Mouse (Mus musculus) lung, embryonic 14.5 days (tissue): Measurements from ENCODE around the gene Gm49661. TPM values are rescaled to one million over a fixed set of nuclear protein-coding genes. Genes with fewer than 3 reads are reported as not detected.

Experiments used
- ATAC-seq: fragments of 200-750 bp; cut with Nextera tagmentation; 2 replicates; pipeline ENCODE4 v1.8.0; 2017; ENCODE audit warnings: mild to moderate bottlenecking, moderate TSS enrichment, moderate library complexity; ENCODE audit not compliant: insufficient read depth
- DNase-seq: peaks from one replicate; pipeline ENCODE4 v3.0.0-alpha.2; 2015
- H3K27ac ChIP-seq: fragments of 300-500 bp; sonication (generic); 2 replicates; pipeline ENCODE4 v1.5.1; 2014; ENCODE audit warnings: low read depth, mild to moderate bottlenecking, moderate library complexity
- H3K27me3 ChIP-seq: fragments of 300-500 bp; sonication (generic); 2 replicates; pipeline ENCODE4 v1.6.1; 2014; ENCODE audit warnings: low read length, control low read depth; ENCODE audit not compliant: insufficient read depth
- H3K36me3 ChIP-seq: fragments of 300-500 bp; sonication (generic); 2 replicates; pipeline ENCODE4 v1.6.1; 2014; ENCODE audit warnings: control low read depth; ENCODE audit not compliant: insufficient read depth
- H3K4me1 ChIP-seq: fragments of 300-500 bp; sonication (generic); 2 replicates; pipeline ENCODE4 v1.6.1; 2014; ENCODE audit warnings: antibody characterized with exemption, control low read depth; ENCODE audit not compliant: insufficient read depth
- H3K4me2 ChIP-seq: fragments of 300-500 bp; sonication (generic); 2 replicates; pipeline ENCODE4 v1.6.1; 2014; ENCODE audit warnings: mild to moderate bottlenecking
- H3K4me3 ChIP-seq: fragments of 300-500 bp; sonication (generic); 2 replicates; pipeline ENCODE4 v1.5.1; 2014; ENCODE audit warnings: low read depth, low read length
- H3K9ac ChIP-seq: fragments of 300-500 bp; sonication (generic); 2 replicates; pipeline ENCODE4 v1.6.1; 2014
- H3K9me3 ChIP-seq: fragments of 300-500 bp; sonication (generic); 2 replicates; pipeline ENCODE4 v1.6.1; 2016; ENCODE audit warnings: low read depth, low read length, control low read depth
- CTCF ChIP-seq: IDR thresholded peaks from 2 replicates; pipeline ENCODE4 v1.5.1; 2016; ENCODE audit warnings: antibody characterized with exemption, low read depth
- WGBS: fragments of 180-500 bp; shearing (Covaris S2); extraction: QIAGEN DNeasy Blood & Tissue Kit; methylation state at CpG from one replicate; pipeline ENCODE4 v1.1.7; 2014; 5-methylcytosine and 5-hydroxymethylcytosine counted together
- polyA plus RNA-seq: library from polyadenylated mRNA; unstranded; fragments of >200 nt; fragmentation: Nextera tagmentation; extraction: Ambion mirVana; gene quantifications from 2 replicates; pipeline ENCODE4 v1.2.1, GENCODE M21; 2014

The Gm49661 gene
- polyA plus RNA-seq, 1 experiment from 2014 or later: not detected

GRCm38 (mm10) chr8:84936962-84937546 lies 32.2 kb downstream of the Gm49661 start, which contains the start of gene Mast1:
Gene Mast1, minus strand, starts transcription at chr8:84937359.
- H3K4me2 ChIP-seq: peak within 1 kb of the TSS; percentile 71
- under 1% methylated on average over 50 of the region's 50 CpGs for WGBS
- peak within 1 kb of the TSS; percentile 38; the same call in 1 of the 2 replicates for H3K9ac ChIP-seq
- no peak within 1 kb of the TSS for H3K27ac ChIP-seq
- DNase-seq (peak; percentile 58), ATAC-seq (peak; percentile 49; the same call in 1 of the 2 replicates)
- H3K27me3 ChIP-seq: peaks cover 52% of the 10 kb centered on the region
- H3K4me1 ChIP-seq: no peaks in the 10 kb centered on the region
- peak within 1 kb of the TSS; percentile 37 for H3K4me3 ChIP-seq
- H3K9me3 ChIP-seq: no peaks in the 10 kb centered on the region
- H3K36me3 ChIP-seq: no peaks in the 10 kb centered on the region
- 0 out of 2 replicates have a peak, but pooled peaks have one; percentile 18 for TF ChIP-seq CTCF

- ATAC-seq (no peak), DNase-seq (no peak)
- H3K4me3 ChIP-seq: peak overlapping the region; percentile 37
- H3K27me3 ChIP-seq: peaks cover 52% of the 10 kb centered on the region
- no peak overlapping the region for H3K9ac ChIP-seq
- H3K36me3 ChIP-seq: no peaks in the 10 kb centered on the region
- H3K4me2 ChIP-seq: peak overlapping the region; percentile 71
- no peak overlapping the region for H3K27ac ChIP-seq
- H3K4me1 ChIP-seq: no peaks in the 10 kb centered on the region
- 24% methylated on average over 23 of the region's 23 CpGs for WGBS
- TF ChIP-seq CTCF: no peak
- no peaks in the 10 kb centered on the region for H3K9me3 ChIP-seq
Measured at GRCm38 (mm10) chr8:84936041-84936961, 32.9 kb downstream of the Gm49661 start.

GRCm38 (mm10) chr8:84935489-84935888 lies 33.7 kb downstream of the Gm49661 start:
- no peak for TF ChIP-seq CTCF
- 6% methylated on average over 14 of the region's 14 CpGs for WGBS
- H3K4me3 ChIP-seq: no peak overlapping the region
- H3K36me3 ChIP-seq: no peaks in the 10 kb centered on the region
- peaks cover 56% of the 10 kb centered on the region for H3K27me3 ChIP-seq
- H3K9ac ChIP-seq: no peak overlapping the region
- no peaks in the 10 kb centered on the region for H3K4me1 ChIP-seq
- DNase-seq (no peak), ATAC-seq (no peak)
- H3K4me2 ChIP-seq: no peak overlapping the region
- no peaks in the 10 kb centered on the region for H3K9me3 ChIP-seq
- no peak overlapping the region for H3K27ac ChIP-seq

- Histone ChIP-seq H3K4me1 (no peaks in the 10 kb centered on the region), H3K9ac (no peak overlapping the region), H3K4me2 (no peak overlapping the region), H3K4me3 (no peak overlapping the region), H3K27ac (no peak overlapping the region), H3K36me3 (no peaks in the 10 kb centered on the region), H3K9me3 (no peaks in the 10 kb centered on the region), H3K27me3 (peaks cover 62% of the 10 kb centered on the region)
- DNase-seq: peak; percentile 69
- TF ChIP-seq CTCF: no peak
- under 1% methylated on average over 15 of the region's 15 CpGs for WGBS
- ATAC-seq: peak; percentile 63
Measured at GRCm38 (mm10) chr8:84934860-84935259, 34.4 kb downstream of the Gm49661 start.

- H3K4me2 ChIP-seq: no peak overlapping the region
- no peaks in the 10 kb centered on the region for H3K4me1 ChIP-seq
- TF ChIP-seq CTCF: no peak
- H3K27me3 ChIP-seq: peaks cover 71% of the 10 kb centered on the region
- DNase-seq: no peak
- 80% methylated on average over 16 of the region's 16 CpGs for WGBS
- H3K4me3 ChIP-seq: no peak overlapping the region
- no peak overlapping the region for H3K27ac ChIP-seq
- no peak for ATAC-seq
- H3K9me3 ChIP-seq: no peaks in the 10 kb centered on the region
- H3K36me3 ChIP-seq: no peaks in the 10 kb centered on the region
- no peak overlapping the region for H3K9ac ChIP-seq
Measured at GRCm38 (mm10) chr8:84933767-84934559, 35.3 kb downstream of the Gm49661 start.

GRCm38 (mm10) chr8:84930582-84930981 lies 38.7 kb downstream of the Gm49661 start:
- H3K9ac ChIP-seq: no peak overlapping the region

More at GRCm38 (mm10) chr8:84930582-84930981, 38.7 kb downstream of the Gm49661 start:
- peaks cover 41% of the 10 kb centered on the region for H3K27me3 ChIP-seq
- H3K4me3 ChIP-seq: no peak overlapping the region
- ATAC-seq (no peak), DNase-seq (no peak)
- no peak for TF ChIP-seq CTCF
- H3K27ac ChIP-seq: no peak overlapping the region
- H3K4me1 ChIP-seq: no peaks in the 10 kb centered on the region
- WGBS: 74% methylated on average over 13 of the region's 13 CpGs
- no peak overlapping the region for H3K4me2 ChIP-seq
- H3K36me3 ChIP-seq: no peaks in the 10 kb centered on the region
- H3K9me3 ChIP-seq: no peaks in the 10 kb centered on the region
